Mouse (Mus musculus): ENCODE measurements around the gene Evi5l. TPM values are rescaled to one million over a fixed set of nuclear protein-coding genes. Genes with fewer than 3 reads are reported as not detected.
A peak's percentile ranks its signal among the peaks of the same experiment; 100 is the strongest.
"Not testable (repeated sequence)": the region's sequence is repeated elsewhere in the genome, so short reads cannot be mapped to it uniquely, and the experiment has no call there.

Gene Evi5l
- polyA plus RNA-seq, 1 experiment from 2014 or later: 131 TPM

DNA sequence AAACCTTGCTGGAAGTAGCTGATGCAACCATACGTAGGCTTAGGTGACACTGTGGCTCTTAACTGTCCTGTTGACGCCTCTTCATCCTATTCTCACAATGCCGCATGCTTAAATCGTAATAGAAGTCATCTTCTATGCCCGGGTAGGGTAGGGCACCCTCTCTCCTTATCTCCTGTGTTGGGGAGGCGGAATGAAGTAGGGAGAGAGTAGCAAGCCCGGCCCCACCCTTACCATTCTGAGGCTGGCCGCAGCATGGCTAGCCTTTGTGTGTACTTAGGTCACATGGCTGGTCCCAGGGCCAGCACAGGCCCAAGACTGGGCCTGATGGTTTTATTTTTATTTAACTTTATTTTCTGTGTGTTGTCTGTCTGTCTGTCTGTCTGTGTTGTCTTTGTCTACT lies 80.9 kb downstream of the Evi5l start:
- WGBS: 92% methylated on average over 8 of the region's 8 CpGs
- H3K9ac ChIP-seq (ENCODE audit: low read depth, low read length): no peak overlapping the region
- no peaks in the 10 kb centered on the region for H3K9me3 ChIP-seq (replicated peaks; ENCODE audit: control insufficient read depth, low read length, poor library complexity, severe bottlenecking)
- H3K36me3 ChIP-seq (ENCODE audit: control insufficient read depth, insufficient read depth, low read length): peaks cover 35% of the 10 kb centered on the region
- ATAC-seq: no peak
- H3K27ac ChIP-seq (ENCODE audit: low read length): no peak overlapping the region
- H3K27me3 ChIP-seq (ENCODE audit: control insufficient read depth, insufficient read depth, low read depth, low read length): no peaks in the 10 kb centered on the region
- H3K4me2 ChIP-seq (ENCODE audit: low read length): no peak overlapping the region
- no peak overlapping the region for H3K4me3 ChIP-seq (ENCODE audit: low read depth, low read length)
- H3K4me1 ChIP-seq (ENCODE audit: control insufficient read depth, insufficient read depth, low read length): no peaks in the 10 kb centered on the region; the same call in 1 of the 2 replicates

- Histone ChIP-seq H3K9ac (ENCODE audit: low read depth, low read length) (peak within 1 kb of the TSS; percentile 21; the same call in 1 of the 2 replicates), H3K36me3 (ENCODE audit: control insufficient read depth, insufficient read depth, low read length) (peaks cover 35% of the 10 kb centered on the region), H3K27me3 (ENCODE audit: control insufficient read depth, insufficient read depth, low read depth, low read length) (no peaks in the 10 kb centered on the region), H3K4me1 (ENCODE audit: control insufficient read depth, insufficient read depth, low read length) (peaks cover 3% of the 10 kb centered on the region; the same call in 1 of the 2 replicates), H3K9me3 (replicated peaks; ENCODE audit: control insufficient read depth, low read length, poor library complexity, severe bottlenecking) (no peaks in the 10 kb centered on the region), H3K4me2 (ENCODE audit: low read length) (no peak within 1 kb of the TSS), H3K27ac (ENCODE audit: low read length) (no peak within 1 kb of the TSS), H3K4me3 (ENCODE audit: low read depth, low read length) (no peak within 1 kb of the TSS)
- no peak for ATAC-seq
- WGBS: 81% methylated on average over 15 of the region's 15 CpGs
Measured at GRCm38 (mm10) chr8:4247951-4248540, 81.7 kb downstream of the Evi5l start, which contains the start of gene Tgfbr3l. Tgfbr3l (plus strand) TSS chr8:4248214.

GRCm38 (mm10) chr8:4249213-4249612 lies 82.8 kb downstream of the Evi5l start:
- peaks cover 25% of the 10 kb centered on the region for H3K36me3 ChIP-seq (ENCODE audit: control insufficient read depth, insufficient read depth, low read length)

DNA sequence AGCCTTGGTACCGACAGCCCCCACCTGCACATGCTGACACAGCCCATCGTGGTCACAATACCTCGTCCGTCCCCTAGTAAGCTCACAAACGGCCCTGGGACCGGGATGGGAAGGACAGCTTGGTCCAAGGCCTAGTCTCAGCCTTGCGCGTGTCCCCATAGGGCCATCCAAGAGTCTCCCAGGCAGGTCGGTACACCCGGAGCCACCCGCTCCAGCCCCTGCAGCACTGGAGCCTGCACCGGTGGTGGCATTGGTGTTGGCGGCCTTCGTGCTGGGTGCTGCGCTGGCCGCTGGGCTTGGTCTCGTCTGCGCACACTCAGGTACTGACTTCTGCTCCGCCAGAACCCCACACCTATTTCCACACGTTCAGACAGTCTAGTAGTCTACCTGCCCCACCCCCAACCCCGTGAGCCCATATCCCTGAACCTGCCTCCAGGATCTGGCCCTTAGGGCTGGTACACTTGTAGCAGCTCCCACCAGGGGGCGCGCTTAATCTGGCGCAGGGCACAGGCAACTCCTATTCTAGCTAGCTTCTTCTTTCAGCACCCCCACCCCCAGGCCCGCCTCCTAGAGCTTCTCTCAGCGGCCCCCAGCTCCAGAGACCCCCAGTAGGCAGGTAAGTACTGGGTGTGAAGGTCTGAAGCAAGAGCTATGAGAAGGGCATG lies 84.1 kb downstream of the Evi5l start:
- Histone ChIP-seq H3K4me3 (ENCODE audit: low read depth, low read length) (no peak overlapping the region), H3K27me3 (ENCODE audit: control insufficient read depth, insufficient read depth, low read depth, low read length) (no peaks in the 10 kb centered on the region), H3K27ac (ENCODE audit: low read length) (no peak overlapping the region), H3K9me3 (replicated peaks; ENCODE audit: control insufficient read depth, low read length, poor library complexity, severe bottlenecking) (no peaks in the 10 kb centered on the region), H3K4me2 (ENCODE audit: low read length) (no peak overlapping the region), H3K9ac (ENCODE audit: low read depth, low read length) (no peak overlapping the region), H3K4me1 (ENCODE audit: control insufficient read depth, insufficient read depth, low read length) (peaks cover 13% of the 10 kb centered on the region), H3K36me3 (ENCODE audit: control insufficient read depth, insufficient read depth, low read length) (peaks cover 20% of the 10 kb centered on the region)
- 32% methylated on average over 26 of the region's 26 CpGs for WGBS
- 0 out of 2 replicates have a peak, but pooled peaks have one; percentile 1 for ATAC-seq

More at GRCm38 (mm10) chr8:4249213-4249612, 82.8 kb downstream of the Evi5l start:
- Histone ChIP-seq H3K9me3 (replicated peaks; ENCODE audit: control insufficient read depth, low read length, poor library complexity, severe bottlenecking) (no peaks in the 10 kb centered on the region), H3K27me3 (ENCODE audit: control insufficient read depth, insufficient read depth, low read depth, low read length) (no peaks in the 10 kb centered on the region), H3K4me2 (ENCODE audit: low read length) (no peak overlapping the region), H3K9ac (ENCODE audit: low read depth, low read length) (peak overlapping the region; percentile 15; the same call in 1 of the 2 replicates), H3K4me1 (ENCODE audit: control insufficient read depth, insufficient read depth, low read length) (peaks cover 11% of the 10 kb centered on the region), H3K4me3 (ENCODE audit: low read depth, low read length) (no peak overlapping the region), H3K27ac (ENCODE audit: low read length) (no peak overlapping the region)
- WGBS: 16% methylated on average over 29 of the region's 29 CpGs
- no peak for ATAC-seq

GRCm38 (mm10) chr8:4252116-4252760 lies 85.9 kb downstream of the Evi5l start:
- H3K4me1 ChIP-seq (ENCODE audit: control insufficient read depth, insufficient read depth, low read length): peaks cover 25% of the 10 kb centered on the region
- H3K9me3 ChIP-seq (replicated peaks; ENCODE audit: control insufficient read depth, low read length, poor library complexity, severe bottlenecking): no peaks in the 10 kb centered on the region

GRCm38 (mm10) chr8:4252934-4253841 lies 86.8 kb downstream of the Evi5l start, which contains the start of gene Snapc2:
Snapc2 (plus strand) TSS chr8:4253080.
- peak; percentile 90 for ATAC-seq
- H3K9ac ChIP-seq (ENCODE audit: low read depth, low read length): peak within 1 kb of the TSS; percentile 87
- H3K4me2 ChIP-seq (ENCODE audit: low read length): peak within 1 kb of the TSS; percentile 75
- peaks cover 11% of the 10 kb centered on the region for H3K36me3 ChIP-seq (ENCODE audit: control insufficient read depth, insufficient read depth, low read length)
- peak within 1 kb of the TSS; percentile 84 for H3K4me3 ChIP-seq (ENCODE audit: low read depth, low read length)
- peak within 1 kb of the TSS; percentile 88 for H3K27ac ChIP-seq (ENCODE audit: low read length)
- no peaks in the 10 kb centered on the region for H3K9me3 ChIP-seq (replicated peaks; ENCODE audit: control insufficient read depth, low read length, poor library complexity, severe bottlenecking)
- H3K27me3 ChIP-seq (ENCODE audit: control insufficient read depth, insufficient read depth, low read depth, low read length): no peaks in the 10 kb centered on the region
- under 1% methylated on average over 69 of the region's 69 CpGs for WGBS
- H3K4me1 ChIP-seq (ENCODE audit: control insufficient read depth, insufficient read depth, low read length): peaks cover 32% of the 10 kb centered on the region

More at GRCm38 (mm10) chr8:4252116-4252760, 85.9 kb downstream of the Evi5l start:
- ATAC-seq: peak; percentile 0; the same call in 1 of the 2 replicates
- Histone ChIP-seq H3K27ac (ENCODE audit: low read length) (peak overlapping the region; percentile 88), H3K36me3 (ENCODE audit: control insufficient read depth, insufficient read depth, low read length) (peaks cover 12% of the 10 kb centered on the region), H3K9ac (ENCODE audit: low read depth, low read length) (peak overlapping the region; percentile 87), H3K4me3 (ENCODE audit: low read depth, low read length) (peak overlapping the region; percentile 84), H3K27me3 (ENCODE audit: control insufficient read depth, insufficient read depth, low read depth, low read length) (no peaks in the 10 kb centered on the region), H3K4me2 (ENCODE audit: low read length) (peak overlapping the region; percentile 75)
- WGBS: 43% methylated on average over 8 of the region's 8 CpGs

GRCm38 (mm10) chr8:4254001-4254400 lies 87.6 kb downstream of the Evi5l start:
- Histone ChIP-seq H3K9ac (ENCODE audit: low read depth, low read length) (peak overlapping the region; percentile 15; the same call in 1 of the 2 replicates), H3K4me3 (ENCODE audit: low read depth, low read length) (peak overlapping the region; percentile 84), H3K36me3 (ENCODE audit: control insufficient read depth, insufficient read depth, low read length) (peaks cover 8% of the 10 kb centered on the region; the same call in 1 of the 2 replicates), H3K27ac (ENCODE audit: low read length) (peak overlapping the region; percentile 88), H3K27me3 (ENCODE audit: control insufficient read depth, insufficient read depth, low read depth, low read length) (no peaks in the 10 kb centered on the region), H3K9me3 (replicated peaks; ENCODE audit: control insufficient read depth, low read length, poor library complexity, severe bottlenecking) (no peaks in the 10 kb centered on the region), H3K4me2 (ENCODE audit: low read length) (peak overlapping the region; percentile 75), H3K4me1 (ENCODE audit: control insufficient read depth, insufficient read depth, low read length) (peaks cover 32% of the 10 kb centered on the region)
- ATAC-seq: no peak
- 50% methylated on average over 6 of the region's 6 CpGs for WGBS

GRCm38 (mm10) chr8:4255471-4255870 lies 89.1 kb downstream of the Evi5l start:
- not testable (repeated sequence) for H3K9me3 ChIP-seq (replicated peaks; ENCODE audit: control insufficient read depth, low read length, poor library complexity, severe bottlenecking); H3K27me3 ChIP-seq (ENCODE audit: control insufficient read depth, insufficient read depth, low read depth, low read length); ATAC-seq; H3K27ac ChIP-seq (ENCODE audit: low read length); H3K9ac ChIP-seq (ENCODE audit: low read depth, low read length); H3K4me2 ChIP-seq (ENCODE audit: low read length); H3K4me3 ChIP-seq (ENCODE audit: low read depth, low read length)
- H3K36me3 ChIP-seq (ENCODE audit: control insufficient read depth, insufficient read depth, low read length): peaks cover 10% of the 10 kb centered on the region; the same call in 1 of the 2 replicates
- WGBS: 89% methylated on average over 7 of the region's 7 CpGs
- H3K4me1 ChIP-seq (ENCODE audit: control insufficient read depth, insufficient read depth, low read length): peaks cover 40% of the 10 kb centered on the region
